Mouse (Mus musculus) thymus, adult 2 months (tissue): ENCODE data around the gene Zmym1.

Experiments
- CTCF ChIP-seq: fragments of 200-500 bp; IDR thresholded peaks from 2 replicates; pipeline ENCODE4 v1.5.1; 2012; ENCODE audit warnings: mild to moderate bottlenecking, control low read depth, low read length, moderate library complexity, borderline replicate concordance; ENCODE audit not compliant: control insufficient read depth, poor library complexity, insufficient read depth; ENCODE audit errors: extremely low read depth
- POLR2A ChIP-seq: fragments of 200-500 bp; IDR thresholded peaks from 2 replicates; pipeline ENCODE4 v1.6.1; 2012; ENCODE audit warnings: mild to moderate bottlenecking, low read length, control low read depth, moderate library complexity; ENCODE audit not compliant: control insufficient read depth, poor library complexity, insufficient read depth; ENCODE audit errors: extremely low read depth

GRCm38 (mm10) chr4:127037158-127037557, 23.8 kb downstream of the Zmym1 start:
- TF ChIP-seq POLR2A (no peak), CTCF (no peak)
